Mouse (Mus musculus): Measurements from ENCODE around the gene Cyp4a12a.
"Not testable (repeated sequence)": the region's sequence is repeated elsewhere in the genome, so short reads cannot be mapped to it uniquely, and the experiment has no call there.

Gene Cyp4a12a

GRCm38 (mm10) chr4:115298746-115299145 is at the start of gene Cyp4a12a:
TSS of gene Cyp4a12a (plus strand) at chr4:115299046.
- not testable (repeated sequence) for DNase-seq (ENCODE audit: low read depth, low spot score)

DNA sequence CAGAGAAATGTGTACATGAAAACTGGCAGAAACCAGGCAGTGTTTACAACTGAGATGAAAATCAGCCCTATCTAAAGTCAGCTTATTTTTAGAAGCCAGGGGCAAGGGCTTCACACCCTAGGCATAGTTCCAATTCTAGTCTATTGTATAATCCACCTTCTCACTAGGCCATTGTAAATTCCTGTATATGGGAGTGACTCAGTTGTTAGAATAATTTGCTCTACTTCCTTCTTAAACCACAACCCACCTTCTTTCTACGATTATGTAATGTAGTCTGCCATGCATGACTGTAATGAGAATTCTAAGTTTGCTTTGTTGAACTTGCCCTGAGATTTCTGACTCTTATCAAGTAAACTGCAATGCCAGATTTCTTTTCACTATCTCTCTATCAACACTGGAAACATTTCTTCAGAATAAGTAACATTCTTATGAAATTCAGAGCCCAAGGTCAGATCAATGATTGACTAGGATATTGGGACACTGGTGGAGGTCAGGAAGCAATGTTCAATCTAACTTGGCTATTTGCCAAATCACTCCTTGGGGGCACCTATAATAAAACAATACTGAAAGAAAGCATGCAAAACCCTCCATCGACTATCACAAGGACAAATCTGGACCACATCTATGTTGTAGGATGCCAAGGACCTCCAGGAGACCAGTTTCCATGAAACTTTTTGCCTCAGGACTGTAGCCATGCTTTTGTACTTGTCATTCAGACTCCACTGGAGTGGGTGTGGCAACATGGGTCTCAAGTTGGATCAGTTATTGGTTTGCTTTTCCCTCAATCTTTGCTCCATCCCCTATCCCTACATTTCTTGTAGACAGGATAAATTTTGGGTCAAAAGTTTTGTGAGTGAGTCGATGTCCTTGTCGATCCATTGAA is 33.9 kb upstream of the Cyp4a12a start:
- not testable (repeated sequence) for DNase-seq (ENCODE audit: low read depth, low spot score)

GRCm38 (mm10) chr4:115278215-115278982 is 20.4 kb upstream of the Cyp4a12a start:
- not testable (repeated sequence) for DNase-seq (ENCODE audit: low read depth, low spot score)

GRCm38 (mm10) chr4:115280342-115280741 is 18.5 kb upstream of the Cyp4a12a start:
- no peak for DNase-seq (ENCODE audit: low read depth, low spot score)

DNA sequence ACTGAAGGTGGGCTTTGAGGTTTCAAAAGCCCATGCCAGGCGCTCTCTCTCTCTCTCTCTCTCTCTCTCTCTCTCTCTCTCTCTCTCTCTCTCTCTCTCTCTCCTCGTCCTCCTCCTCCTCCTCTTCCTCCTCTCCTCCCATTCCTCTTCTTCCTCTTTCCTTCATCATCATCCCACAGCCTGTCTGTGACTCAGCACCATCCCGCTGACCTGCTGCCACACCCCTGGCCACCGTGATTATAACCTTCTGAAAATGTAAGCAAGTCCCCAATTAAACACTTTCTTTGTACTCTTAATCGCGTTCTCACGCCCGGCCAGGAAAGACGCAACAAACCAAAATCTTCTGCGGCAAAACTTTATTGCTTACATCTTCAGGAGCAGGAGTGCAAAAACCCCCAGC is 18.1 kb upstream of the Cyp4a12a start:
- not testable (repeated sequence) for DNase-seq (ENCODE audit: low read depth, low spot score)

DNA sequence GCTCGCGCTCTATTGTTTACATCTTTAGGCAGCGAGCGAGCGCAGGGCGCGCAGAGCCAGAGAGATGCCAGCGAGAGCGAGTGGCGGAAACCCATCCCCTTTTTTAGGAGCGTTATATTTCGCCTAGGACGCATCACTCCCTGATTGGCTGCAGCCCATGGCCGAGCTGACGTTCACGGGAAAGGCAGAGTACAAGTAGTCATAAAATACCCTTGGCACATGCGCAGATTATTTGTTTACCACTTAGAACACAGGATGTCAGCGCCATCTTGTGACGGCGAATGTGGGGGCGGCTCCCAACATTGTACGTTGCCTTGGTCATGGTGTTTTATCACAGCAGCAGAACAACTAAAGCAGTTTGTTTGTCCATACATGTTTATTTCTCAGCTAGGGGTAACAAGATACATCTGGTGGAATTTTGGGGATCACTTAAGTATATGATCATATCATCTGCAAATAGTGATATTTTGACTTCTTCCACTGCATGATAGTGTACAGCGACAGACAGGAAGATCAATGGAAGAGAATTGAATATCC is 17.5 kb upstream of the Cyp4a12a start:
- DNase-seq (ENCODE audit: low read depth, low spot score), result not testable (repeated sequence)

- not testable (repeated sequence) for DNase-seq (ENCODE audit: low read depth, low spot score)
These were observed 26.9 kb downstream of the Cyp4a12a start for GRCm38 (mm10) chr4:115325722-115326121.

DNA sequence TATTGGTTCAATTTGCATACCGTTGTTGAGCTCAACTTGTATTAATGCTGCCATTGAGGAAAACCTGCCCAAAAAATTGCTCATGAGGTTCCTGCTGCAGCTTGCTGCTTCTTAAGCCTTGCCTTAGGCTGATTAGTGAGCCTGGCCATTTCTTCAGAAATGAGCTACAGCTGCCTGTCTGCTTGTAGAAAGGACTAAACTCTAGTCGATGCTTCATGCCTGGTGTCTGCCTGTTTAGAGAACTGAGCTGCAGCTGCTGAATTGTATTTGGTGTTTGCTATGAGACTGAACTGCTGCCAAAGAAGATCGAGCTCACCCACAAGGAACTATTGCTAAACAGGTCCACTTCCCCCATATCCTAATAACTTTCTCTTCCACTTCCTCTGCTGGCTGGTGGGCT is 66.8 kb downstream of the Cyp4a12a start:
- DNase-seq (ENCODE audit: low read depth, low spot score), result not testable (repeated sequence)

- not testable (repeated sequence) for DNase-seq (ENCODE audit: low read depth, low spot score)
These were observed 69.2 kb downstream of the Cyp4a12a start for GRCm38 (mm10) chr4:115368067-115368466.
